Mouse (Mus musculus): ENCODE results near the gene Papolb. TPM values are rescaled to one million over a fixed set of nuclear protein-coding genes. Genes with fewer than 3 reads are reported as not detected.

Papolb gene
- 0.15 and 0.20 TPM in 2 replicates for polyA plus RNA-seq (2016; fragmentation: Nextera tagmentation; extraction: Ambion mirVana)

- H3K4me3 ChIP-seq: peak within 1 kb of the TSS; percentile 33
- H3K27ac ChIP-seq (replicated peaks): peak within 1 kb of the TSS; percentile 56; the same call in 1 of the 2 replicates
- H3K27me3 ChIP-seq (ENCODE audit: low read depth, poor library complexity, severe bottlenecking): peaks cover 36% of the 10 kb centered on the region
- no peaks in the 10 kb centered on the region; the same call in 1 of the 2 replicates for H3K9me3 ChIP-seq (replicated peaks)
- no peak for DNase-seq (ENCODE audit: low spot score)
- no peaks in the 10 kb centered on the region for H3K36me3 ChIP-seq
- peaks cover 10% of the 10 kb centered on the region; the same call in 1 of the 2 replicates for H3K4me1 ChIP-seq
- 45% methylated on average over 41 of the region's 41 CpGs for WGBS
These were observed at the start of gene Papolb for GRCm38 (mm10) chr5:142529915-142530314. Papolb (minus strand) TSS chr5:142530076.

GRCm38 (mm10) chr5:142578192-142578591 lies 48.3 kb upstream of the Papolb start:
- Histone ChIP-seq H3K4me1 (no peaks in the 10 kb centered on the region), H3K27me3 (ENCODE audit: low read depth, poor library complexity, severe bottlenecking) (no peaks in the 10 kb centered on the region), H3K36me3 (0 out of 2 replicates have a peak, but pooled peaks cover 2% of the 10 kb centered on the region), H3K27ac (replicated peaks) (no peak overlapping the region), H3K4me3 (no peak overlapping the region), H3K9me3 (replicated peaks) (peaks cover 7% of the 10 kb centered on the region; the same call in 1 of the 2 replicates)
- no peak for DNase-seq (ENCODE audit: low spot score)
- WGBS: 86% methylated on average over 10 of the region's 10 CpGs

- 86% methylated on average over 7 of the region's 7 CpGs for WGBS
- 0 out of 2 replicates have a peak, but pooled peaks cover 2% of the 10 kb centered on the region for H3K36me3 ChIP-seq
- no peaks in the 10 kb centered on the region for H3K4me1 ChIP-seq
- H3K4me3 ChIP-seq: no peak overlapping the region
- peaks cover 7% of the 10 kb centered on the region; the same call in 1 of the 2 replicates for H3K9me3 ChIP-seq (replicated peaks)
- H3K27me3 ChIP-seq (ENCODE audit: low read depth, poor library complexity, severe bottlenecking): no peaks in the 10 kb centered on the region
- no peak overlapping the region for H3K27ac ChIP-seq (replicated peaks)
- DNase-seq (ENCODE audit: low spot score): no peak
These were observed 47.0 kb upstream of the Papolb start for GRCm38 (mm10) chr5:142576832-142577231.

- 82% methylated on average over 8 of the region's 8 CpGs for WGBS
- no peak for DNase-seq (ENCODE audit: low spot score)
- H3K9me3 ChIP-seq (replicated peaks): peaks cover 7% of the 10 kb centered on the region; the same call in 1 of the 2 replicates
- no peaks in the 10 kb centered on the region for H3K27me3 ChIP-seq (ENCODE audit: low read depth, poor library complexity, severe bottlenecking)
- H3K4me1 ChIP-seq: no peaks in the 10 kb centered on the region
- 0 out of 2 replicates have a peak, but pooled peaks cover 2% of the 10 kb centered on the region for H3K36me3 ChIP-seq
- no peak overlapping the region for H3K27ac ChIP-seq (replicated peaks)
- H3K4me3 ChIP-seq: no peak overlapping the region
These were observed 44.6 kb upstream of the Papolb start for GRCm38 (mm10) chr5:142574323-142575057.

- Histone ChIP-seq H3K4me3 (no peak overlapping the region), H3K9me3 (replicated peaks) (peaks cover 20% of the 10 kb centered on the region), H3K36me3 (0 out of 2 replicates have a peak, but pooled peaks cover 4% of the 10 kb centered on the region), H3K27ac (replicated peaks) (no peak overlapping the region), H3K4me1 (no peaks in the 10 kb centered on the region), H3K27me3 (ENCODE audit: low read depth, poor library complexity, severe bottlenecking) (no peaks in the 10 kb centered on the region)
- no peak for DNase-seq (ENCODE audit: low spot score)
- WGBS: 84% methylated on average over 1 of the region's 1 CpGs
These were observed 34.7 kb upstream of the Papolb start for GRCm38 (mm10) chr5:142564606-142565005.

- no peaks in the 10 kb centered on the region for H3K9me3 ChIP-seq (replicated peaks)
- no peaks in the 10 kb centered on the region for H3K27me3 ChIP-seq (ENCODE audit: low read depth, poor library complexity, severe bottlenecking)
- no peaks in the 10 kb centered on the region for H3K4me1 ChIP-seq
- H3K4me3 ChIP-seq: no peak overlapping the region
- no peaks in the 10 kb centered on the region for H3K36me3 ChIP-seq
- no peak for DNase-seq (ENCODE audit: low spot score)
- H3K27ac ChIP-seq (replicated peaks): no peak overlapping the region
- WGBS: 59% methylated on average over 7 of the region's 7 CpGs
These were observed 30.4 kb upstream of the Papolb start for GRCm38 (mm10) chr5:142560261-142560660.

GRCm38 (mm10) chr5:142557397-142558067 lies 27.7 kb upstream of the Papolb start:
- Histone ChIP-seq H3K4me1 (no peaks in the 10 kb centered on the region), H3K36me3 (no peaks in the 10 kb centered on the region), H3K27ac (replicated peaks) (no peak overlapping the region), H3K9me3 (replicated peaks) (no peaks in the 10 kb centered on the region), H3K27me3 (ENCODE audit: low read depth, poor library complexity, severe bottlenecking) (no peaks in the 10 kb centered on the region), H3K4me3 (no peak overlapping the region)
- 34% methylated on average over 12 of the region's 21 CpGs for WGBS
- peak; percentile 79 for DNase-seq (ENCODE audit: low spot score)

GRCm38 (mm10) chr5:142556721-142557120 lies 26.8 kb upstream of the Papolb start:
- no peaks in the 10 kb centered on the region for H3K27me3 ChIP-seq (ENCODE audit: low read depth, poor library complexity, severe bottlenecking)
- H3K27ac ChIP-seq (replicated peaks): no peak overlapping the region
- H3K36me3 ChIP-seq: no peaks in the 10 kb centered on the region
- WGBS: 97% methylated on average over 4 of the region's 4 CpGs
- DNase-seq (ENCODE audit: low spot score): no peak
- no peaks in the 10 kb centered on the region for H3K4me1 ChIP-seq
- no peaks in the 10 kb centered on the region for H3K9me3 ChIP-seq (replicated peaks)
- no peak overlapping the region for H3K4me3 ChIP-seq

- Histone ChIP-seq H3K36me3 (no peaks in the 10 kb centered on the region), H3K27me3 (ENCODE audit: low read depth, poor library complexity, severe bottlenecking) (no peaks in the 10 kb centered on the region), H3K27ac (replicated peaks) (no peak overlapping the region), H3K9me3 (replicated peaks) (no peaks in the 10 kb centered on the region), H3K4me3 (no peak overlapping the region), H3K4me1 (peaks cover 2% of the 10 kb centered on the region)
- WGBS: 86% methylated on average over 5 of the region's 5 CpGs
- no peak for DNase-seq (ENCODE audit: low spot score)
These were observed 26.0 kb upstream of the Papolb start for GRCm38 (mm10) chr5:142555866-142556265.

GRCm38 (mm10) chr5:142550706-142551652 lies 21.1 kb upstream of the Papolb start, which contains the start of gene Radil:
Radil (minus strand) TSS chr5:142551098.
- peaks cover 23% of the 10 kb centered on the region for H3K27me3 ChIP-seq (ENCODE audit: low read depth, poor library complexity, severe bottlenecking)
- no peaks in the 10 kb centered on the region for H3K36me3 ChIP-seq
- 2% methylated on average over 80 of the region's 80 CpGs for WGBS
- H3K9me3 ChIP-seq (replicated peaks): no peaks in the 10 kb centered on the region
- peaks cover 37% of the 10 kb centered on the region for H3K4me1 ChIP-seq
- DNase-seq (ENCODE audit: low spot score): peak; percentile 98
- H3K4me3 ChIP-seq: peak within 1 kb of the TSS; percentile 83
- peak within 1 kb of the TSS; percentile 85 for H3K27ac ChIP-seq (replicated peaks)

- H3K4me1 ChIP-seq: peaks cover 38% of the 10 kb centered on the region
- under 1% methylated on average over 31 of the region's 31 CpGs for WGBS
- no peaks in the 10 kb centered on the region for H3K9me3 ChIP-seq (replicated peaks)
- H3K27me3 ChIP-seq (ENCODE audit: low read depth, poor library complexity, severe bottlenecking): peaks cover 23% of the 10 kb centered on the region
- no peaks in the 10 kb centered on the region for H3K36me3 ChIP-seq
- DNase-seq (ENCODE audit: low spot score): peak; percentile 65
- H3K4me3 ChIP-seq: peak overlapping the region; percentile 83
- peak overlapping the region; percentile 85 for H3K27ac ChIP-seq (replicated peaks)
These were observed 20.3 kb upstream of the Papolb start for GRCm38 (mm10) chr5:142549961-142550705.

Data from midbrain, embryonic 10.5 days (tissue).